Mouse (Mus musculus) intestine, embryonic 15.5 days (tissue): Measurements from ENCODE around the gene Mvd. TPM values are rescaled to one million over a fixed set of nuclear protein-coding genes. Genes with fewer than 3 reads are reported as not detected.
A peak's percentile ranks its signal among the peaks of the same experiment; 100 is the strongest.

Experiments
- ATAC-seq: fragments of 200-750 bp; cut with Nextera tagmentation; 2 replicates; pipeline ENCODE4 v1.8.0; 2017; ENCODE audit warnings: moderate TSS enrichment, moderate library complexity
- H3K27ac ChIP-seq: fragments of 300-500 bp; sonication (generic); 2 replicates; pipeline ENCODE4 v1.5.1; 2015; ENCODE audit warnings: mild to moderate bottlenecking, inconsistent platforms
- H3K27me3 ChIP-seq: fragments of 300-500 bp; sonication (generic); replicated peaks from 2 replicates; pipeline ENCODE4 v1.6.1; 2015; ENCODE audit warnings: inconsistent platforms
- H3K36me3 ChIP-seq: fragments of 300-500 bp; sonication (generic); 2 replicates; pipeline ENCODE4 v1.6.1; 2015; ENCODE audit warnings: inconsistent platforms
- H3K4me1 ChIP-seq: fragments of 300-500 bp; sonication (generic); replicated peaks from 2 replicates; pipeline ENCODE4 v1.6.1; 2015; ENCODE audit warnings: inconsistent platforms
- H3K4me2 ChIP-seq: fragments of 300-500 bp; sonication (generic); replicated peaks from 2 replicates; pipeline ENCODE4 v1.6.1; 2015; ENCODE audit warnings: mild to moderate bottlenecking, inconsistent platforms
- H3K4me3 ChIP-seq: fragments of 300-500 bp; sonication (generic); replicated peaks from 2 replicates; pipeline ENCODE4 v1.5.1; 2015; ENCODE audit warnings: inconsistent platforms
- H3K9ac ChIP-seq: fragments of 300-500 bp; sonication (generic); 2 replicates; pipeline ENCODE4 v1.6.1; 2015; ENCODE audit warnings: inconsistent platforms
- H3K9me3 ChIP-seq: fragments of 300-500 bp; sonication (generic); 2 replicates; pipeline ENCODE4 v1.6.1; 2016; ENCODE audit warnings: inconsistent platforms
- WGBS: fragments of 180-500 bp; shearing (Covaris S2); methylation state at CpG from one replicate; pipeline ENCODE4 v1.1.7; 2015; 5-methylcytosine and 5-hydroxymethylcytosine counted together
- polyA plus RNA-seq: library from polyadenylated mRNA; unstranded; fragments of >200 nt; fragmentation: Nextera tagmentation; extraction: Ambion mirVana; gene quantifications from 2 replicates; pipeline ENCODE4 v1.2.1, GENCODE M21; 2015

Mvd gene
- polyA plus RNA-seq, 1 experiment from 2014 or later, result 60.2 TPM

- 61% methylated on average over 3 of the region's 3 CpGs for WGBS
Observed at GRCm38 (mm10) chr8:122445203-122445602, 2.0 kb upstream of the Mvd start.

GRCm38 (mm10) chr8:122444058-122444748 is 981 bp upstream of the Mvd start:
- no peaks in the 10 kb centered on the region for H3K27me3 ChIP-seq
- H3K4me1 ChIP-seq, result peaks cover 21% of the 10 kb centered on the region
- peak overlapping the region; percentile 51 for H3K9ac ChIP-seq
- H3K27ac ChIP-seq, result peak overlapping the region; percentile 93
- peak overlapping the region; percentile 65 for H3K4me2 ChIP-seq
- 2% methylated on average over 19 of the region's 19 CpGs for WGBS
- peak; percentile 60 for ATAC-seq
- no peaks in the 10 kb centered on the region for H3K9me3 ChIP-seq
- H3K4me3 ChIP-seq, result peak overlapping the region; percentile 68
- H3K36me3 ChIP-seq, result peaks cover 6% of the 10 kb centered on the region; the same call in 1 of the 2 replicates

More at GRCm38 (mm10) chr8:122445203-122445602, 2.0 kb upstream of the Mvd start:
- ATAC-seq, result no peak
- no peak overlapping the region for H3K4me2 ChIP-seq
- H3K27ac ChIP-seq, result 0 out of 2 replicates have a peak overlapping the region, but pooled peaks have one; percentile 7
- no peaks in the 10 kb centered on the region for H3K27me3 ChIP-seq
- H3K4me1 ChIP-seq, result peaks cover 21% of the 10 kb centered on the region
- H3K36me3 ChIP-seq, result no peaks in the 10 kb centered on the region
- 0 out of 2 replicates have a peak overlapping the region, but pooled peaks have one; percentile 51 for H3K9ac ChIP-seq
- no peak overlapping the region for H3K4me3 ChIP-seq
- H3K9me3 ChIP-seq, result no peaks in the 10 kb centered on the region

GRCm38 (mm10) chr8:122442781-122443180 is 441 bp downstream of the Mvd start:
- peaks cover 26% of the 10 kb centered on the region for H3K4me1 ChIP-seq
- H3K36me3 ChIP-seq, result peaks cover 11% of the 10 kb centered on the region; the same call in 1 of the 2 replicates
- peak overlapping the region; percentile 68 for H3K4me3 ChIP-seq
- no peaks in the 10 kb centered on the region for H3K27me3 ChIP-seq
- H3K9ac ChIP-seq, result peak overlapping the region; percentile 66
- under 1% methylated on average over 12 of the region's 12 CpGs for WGBS
- peak; percentile 12 for ATAC-seq
- H3K27ac ChIP-seq, result peak overlapping the region; percentile 78
- H3K9me3 ChIP-seq, result no peaks in the 10 kb centered on the region
- peak overlapping the region; percentile 96 for H3K4me2 ChIP-seq

GRCm38 (mm10) chr8:122442356-122442755 is 866 bp downstream of the Mvd start:
- no peaks in the 10 kb centered on the region for H3K9me3 ChIP-seq
- no peaks in the 10 kb centered on the region for H3K27me3 ChIP-seq
- H3K27ac ChIP-seq, result peak overlapping the region; percentile 78
- H3K9ac ChIP-seq, result peak overlapping the region; percentile 66
- peak overlapping the region; percentile 96 for H3K4me2 ChIP-seq
- 16% methylated on average over 7 of the region's 7 CpGs for WGBS
- ATAC-seq, result no peak
- H3K4me1 ChIP-seq, result peaks cover 29% of the 10 kb centered on the region
- peak overlapping the region; percentile 68 for H3K4me3 ChIP-seq
- H3K36me3 ChIP-seq, result peaks cover 11% of the 10 kb centered on the region

- H3K36me3 ChIP-seq, result peaks cover 22% of the 10 kb centered on the region
- peaks cover 29% of the 10 kb centered on the region for H3K4me1 ChIP-seq
- WGBS, result 74% methylated on average over 1 of the region's 1 CpGs
- H3K27ac ChIP-seq, result no peak overlapping the region
- H3K9me3 ChIP-seq, result no peaks in the 10 kb centered on the region
- no peaks in the 10 kb centered on the region for H3K27me3 ChIP-seq
- H3K4me2 ChIP-seq, result no peak overlapping the region
- no peak overlapping the region for H3K4me3 ChIP-seq
- H3K9ac ChIP-seq, result no peak overlapping the region
- ATAC-seq, result no peak
Observed at GRCm38 (mm10) chr8:122441326-122441725, 1.9 kb downstream of the Mvd start.

- no peaks in the 10 kb centered on the region for H3K9me3 ChIP-seq
- no peak overlapping the region for H3K4me2 ChIP-seq
- H3K9ac ChIP-seq, result no peak overlapping the region
- H3K36me3 ChIP-seq, result peaks cover 37% of the 10 kb centered on the region
- no peaks in the 10 kb centered on the region for H3K27me3 ChIP-seq
- 95% methylated on average over 16 of the region's 16 CpGs for whole genome bisulfite sequencing
- H3K4me3 ChIP-seq, result no peak overlapping the region
- H3K27ac ChIP-seq, result no peak overlapping the region
- no peak for ATAC-seq
- peaks cover 14% of the 10 kb centered on the region for H3K4me1 ChIP-seq
Observed at GRCm38 (mm10) chr8:122439336-122439735, 3.9 kb downstream of the Mvd start.

- Histone ChIP-seq H3K4me1 (peaks cover 22% of the 10 kb centered on the region), H3K9me3 (no peaks in the 10 kb centered on the region), H3K4me2 (peak overlapping the region; percentile 26), H3K36me3 (peaks cover 41% of the 10 kb centered on the region), H3K27ac (peak overlapping the region; percentile 67), H3K4me3 (no peak overlapping the region), H3K9ac (no peak overlapping the region), H3K27me3 (no peaks in the 10 kb centered on the region)
- whole genome bisulfite sequencing, result 80% methylated on average over 13 of the region's 13 CpGs
- no peak for ATAC-seq
Observed at GRCm38 (mm10) chr8:122437708-122438331, 5.4 kb downstream of the Mvd start.

- no peak for ATAC-seq
- H3K4me3 ChIP-seq, result no peak overlapping the region
- H3K9ac ChIP-seq, result no peak overlapping the region
- peaks cover 21% of the 10 kb centered on the region for H3K4me1 ChIP-seq
- no peaks in the 10 kb centered on the region for H3K9me3 ChIP-seq
- H3K27ac ChIP-seq, result no peak overlapping the region
- no peak overlapping the region for H3K4me2 ChIP-seq
- peaks cover 41% of the 10 kb centered on the region for H3K36me3 ChIP-seq
- WGBS, result 79% methylated on average over 20 of the region's 20 CpGs
- H3K27me3 ChIP-seq, result no peaks in the 10 kb centered on the region
Observed at GRCm38 (mm10) chr8:122436586-122437125, 6.6 kb downstream of the Mvd start.

- Histone ChIP-seq H3K4me1 (peaks cover 23% of the 10 kb centered on the region), H3K36me3 (peaks cover 41% of the 10 kb centered on the region), H3K4me3 (no peak overlapping the region), H3K9me3 (no peaks in the 10 kb centered on the region), H3K27ac (no peak overlapping the region), H3K4me2 (no peak overlapping the region), H3K27me3 (no peaks in the 10 kb centered on the region), H3K9ac (no peak overlapping the region)
- ATAC-seq, result no peak
- WGBS, result 97% methylated on average over 9 of the region's 9 CpGs
Observed at GRCm38 (mm10) chr8:122436146-122436545, 7.1 kb downstream of the Mvd start.

- Histone ChIP-seq H3K9me3 (no peaks in the 10 kb centered on the region), H3K4me3 (no peak overlapping the region), H3K36me3 (peaks cover 41% of the 10 kb centered on the region), H3K27ac (no peak overlapping the region), H3K4me2 (no peak overlapping the region), H3K9ac (no peak overlapping the region), H3K27me3 (no peaks in the 10 kb centered on the region), H3K4me1 (peaks cover 30% of the 10 kb centered on the region)
- 90% methylated on average over 6 of the region's 6 CpGs for WGBS
- no peak for ATAC-seq
Observed at GRCm38 (mm10) chr8:122435375-122435774, 7.8 kb downstream of the Mvd start.

GRCm38 (mm10) chr8:122433269-122433905 is 9.8 kb downstream of the Mvd start:
- peaks cover 29% of the 10 kb centered on the region for H3K4me1 ChIP-seq
- H3K27me3 ChIP-seq, result no peaks in the 10 kb centered on the region
- peak overlapping the region; percentile 91 for H3K4me2 ChIP-seq
- no peaks in the 10 kb centered on the region for H3K9me3 ChIP-seq
- H3K4me3 ChIP-seq, result peak overlapping the region; percentile 64; the same call in 1 of the 2 replicates
- peak overlapping the region; percentile 90 for H3K27ac ChIP-seq
- H3K9ac ChIP-seq, result peak overlapping the region; percentile 83; the same call in 1 of the 2 replicates
- no peak for ATAC-seq
- H3K36me3 ChIP-seq, result peaks cover 31% of the 10 kb centered on the region
- 58% methylated on average over 11 of the region's 11 CpGs for WGBS
